Mouse (Mus musculus) lung, embryonic 14.5 days (tissue): ENCODE results near the gene Syde1. TPM values are rescaled to one million over a fixed set of nuclear protein-coding genes. Genes with fewer than 3 reads are reported as not detected.
A peak's percentile ranks its signal among the peaks of the same experiment; 100 is the strongest.

Experiments
- ATAC-seq: fragments of 200-750 bp; cut with Nextera tagmentation; 2 replicates; pipeline ENCODE4 v1.8.0; 2017; ENCODE audit warnings: mild to moderate bottlenecking, moderate TSS enrichment, moderate library complexity; ENCODE audit not compliant: insufficient read depth
- DNase-seq: peaks from one replicate; pipeline ENCODE4 v3.0.0-alpha.2; 2015
- H3K27ac ChIP-seq: fragments of 300-500 bp; sonication (generic); 2 replicates; pipeline ENCODE4 v1.5.1; 2014; ENCODE audit warnings: low read depth, mild to moderate bottlenecking, moderate library complexity
- H3K27me3 ChIP-seq: fragments of 300-500 bp; sonication (generic); 2 replicates; pipeline ENCODE4 v1.6.1; 2014; ENCODE audit warnings: low read length, control low read depth; ENCODE audit not compliant: insufficient read depth
- H3K36me3 ChIP-seq: fragments of 300-500 bp; sonication (generic); 2 replicates; pipeline ENCODE4 v1.6.1; 2014; ENCODE audit warnings: control low read depth; ENCODE audit not compliant: insufficient read depth
- H3K4me1 ChIP-seq: fragments of 300-500 bp; sonication (generic); 2 replicates; pipeline ENCODE4 v1.6.1; 2014; ENCODE audit warnings: antibody characterized with exemption, control low read depth; ENCODE audit not compliant: insufficient read depth
- H3K4me2 ChIP-seq: fragments of 300-500 bp; sonication (generic); 2 replicates; pipeline ENCODE4 v1.6.1; 2014; ENCODE audit warnings: mild to moderate bottlenecking
- H3K4me3 ChIP-seq: fragments of 300-500 bp; sonication (generic); 2 replicates; pipeline ENCODE4 v1.5.1; 2014; ENCODE audit warnings: low read depth, low read length
- H3K9ac ChIP-seq: fragments of 300-500 bp; sonication (generic); 2 replicates; pipeline ENCODE4 v1.6.1; 2014
- H3K9me3 ChIP-seq: fragments of 300-500 bp; sonication (generic); 2 replicates; pipeline ENCODE4 v1.6.1; 2016; ENCODE audit warnings: low read depth, low read length, control low read depth
- CTCF ChIP-seq: IDR thresholded peaks from 2 replicates; pipeline ENCODE4 v1.5.1; 2016; ENCODE audit warnings: antibody characterized with exemption, low read depth
- WGBS: fragments of 180-500 bp; shearing (Covaris S2); extraction: QIAGEN DNeasy Blood & Tissue Kit; methylation state at CpG from one replicate; pipeline ENCODE4 v1.1.7; 2014; 5-methylcytosine and 5-hydroxymethylcytosine counted together
- polyA plus RNA-seq: library from polyadenylated mRNA; unstranded; fragments of >200 nt; fragmentation: Nextera tagmentation; extraction: Ambion mirVana; gene quantifications from 2 replicates; pipeline ENCODE4 v1.2.1, GENCODE M21; 2014

The Syde1 gene
- polyA plus RNA-seq, 1 experiment from 2014 or later = 29.3 TPM

DNA sequence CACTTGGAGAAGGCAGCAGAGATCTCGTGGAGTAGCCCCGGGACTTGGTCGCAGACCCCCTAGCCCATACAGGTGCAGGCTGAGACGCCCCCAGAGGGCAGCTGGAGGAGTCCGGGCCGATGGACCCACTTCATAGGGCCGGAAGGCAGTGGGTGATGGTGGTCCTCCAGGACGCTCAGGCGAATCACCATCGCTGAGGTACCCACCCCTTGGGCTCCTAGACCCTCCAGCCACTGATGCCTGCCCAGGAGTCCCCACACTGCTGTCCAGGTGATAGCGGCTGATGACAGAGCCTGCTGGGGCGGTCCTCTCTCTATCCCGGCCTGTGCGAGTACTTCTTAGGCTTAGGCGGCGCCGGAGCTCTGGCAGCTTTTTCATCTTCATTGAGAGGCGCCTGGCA, 2.5 kb downstream of the Syde1 start:
- Histone ChIP-seq H3K9me3 (no peaks in the 10 kb centered on the region), H3K36me3 (peaks cover 55% of the 10 kb centered on the region), H3K27ac (no peak overlapping the region), H3K9ac (no peak overlapping the region), H3K4me1 (peaks cover 4% of the 10 kb centered on the region; the same call in 1 of the 2 replicates), H3K4me2 (no peak overlapping the region), H3K4me3 (no peak overlapping the region), H3K27me3 (no peaks in the 10 kb centered on the region)
- ATAC-seq (no peak), DNase-seq (no peak)
- WGBS = 94% methylated on average over 18 of the region's 18 CpGs
- TF ChIP-seq CTCF = no peak

DNA sequence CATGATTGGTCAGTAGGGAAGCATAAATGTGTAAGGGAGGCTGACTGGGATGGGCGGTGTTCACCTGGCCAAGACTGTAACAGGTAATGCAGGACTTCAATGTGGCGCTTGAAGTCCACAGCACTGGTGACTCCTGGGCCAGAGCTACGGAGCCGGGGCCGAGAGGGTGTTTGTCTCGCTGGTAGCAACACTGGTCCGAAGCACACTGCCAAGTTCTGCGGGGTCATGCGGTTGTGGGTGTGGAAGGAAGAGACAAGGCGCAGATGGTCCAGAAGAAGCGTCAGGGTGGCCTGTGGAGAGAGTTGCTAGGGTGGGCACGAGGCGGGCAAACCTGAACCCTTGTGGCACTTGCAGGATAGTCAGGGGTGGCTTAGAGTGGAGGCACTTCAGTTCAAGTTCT, 5.7 kb downstream of the Syde1 start:
- peaks cover 4% of the 10 kb centered on the region; the same call in 1 of the 2 replicates for H3K4me1 ChIP-seq
- H3K4me3 ChIP-seq = no peak overlapping the region
- no peak for DNase-seq
- no peaks in the 10 kb centered on the region for H3K27me3 ChIP-seq
- ATAC-seq = no peak
- TF ChIP-seq CTCF = no peak
- no peak overlapping the region for H3K4me2 ChIP-seq
- no peak overlapping the region for H3K27ac ChIP-seq
- WGBS = 92% methylated on average over 13 of the region's 13 CpGs
- H3K9ac ChIP-seq = no peak overlapping the region
- H3K36me3 ChIP-seq = peaks cover 67% of the 10 kb centered on the region
- H3K9me3 ChIP-seq = no peaks in the 10 kb centered on the region

DNA sequence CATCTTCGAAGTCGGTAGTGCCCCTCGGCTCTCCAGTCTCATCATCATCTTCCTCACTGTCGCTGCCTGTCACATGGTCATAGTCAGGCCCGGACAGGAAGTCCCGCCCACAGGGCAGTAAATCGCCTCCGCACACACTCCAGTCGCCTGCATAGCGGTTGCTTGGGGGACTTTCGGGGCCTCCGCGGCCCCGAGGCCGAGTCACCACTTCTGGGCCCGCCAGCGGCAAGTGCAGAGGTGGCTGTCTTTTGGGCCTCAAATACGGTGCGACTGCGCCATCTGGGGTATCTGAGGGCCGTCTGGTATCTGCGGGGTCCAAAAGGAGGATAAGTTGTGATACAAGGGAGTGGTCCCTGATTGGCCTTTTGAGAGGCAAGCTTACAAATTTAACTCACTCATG, 6.2 kb downstream of the Syde1 start:
- no peak for DNase-seq
- Histone ChIP-seq H3K36me3 (peaks cover 71% of the 10 kb centered on the region), H3K4me3 (no peak overlapping the region), H3K4me1 (peaks cover 4% of the 10 kb centered on the region; the same call in 1 of the 2 replicates), H3K27me3 (no peaks in the 10 kb centered on the region), H3K9me3 (no peaks in the 10 kb centered on the region), H3K4me2 (no peak overlapping the region), H3K27ac (no peak overlapping the region), H3K9ac (no peak overlapping the region)
- no peak for ATAC-seq
- WGBS = 84% methylated on average over 22 of the region's 22 CpGs
- TF ChIP-seq CTCF = no peak

DNA sequence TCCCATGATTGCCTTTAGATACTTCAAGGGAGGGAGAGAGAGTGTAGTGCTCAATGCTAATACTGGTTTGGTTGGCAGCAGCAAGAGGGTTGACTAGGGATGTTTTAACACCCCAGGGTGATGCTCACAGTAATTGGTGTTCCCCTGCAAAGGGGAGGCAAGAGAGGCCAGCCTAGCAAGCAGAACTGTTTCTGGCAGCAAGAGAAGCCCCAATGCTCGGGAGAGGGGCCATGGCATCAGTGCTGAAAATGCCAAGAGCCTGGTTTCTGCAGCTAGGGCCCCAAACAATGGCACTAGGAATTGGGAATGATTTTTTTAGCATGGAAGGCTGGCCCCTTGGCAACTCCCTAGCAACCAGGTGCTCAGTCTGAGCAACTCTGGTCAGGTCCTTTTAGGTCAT, 6.8 kb downstream of the Syde1 start:
- Histone ChIP-seq H3K4me1 (peaks cover 3% of the 10 kb centered on the region; the same call in 1 of the 2 replicates), H3K27me3 (no peaks in the 10 kb centered on the region), H3K4me3 (no peak overlapping the region), H3K27ac (no peak overlapping the region), H3K36me3 (peaks cover 77% of the 10 kb centered on the region), H3K4me2 (no peak overlapping the region), H3K9ac (no peak overlapping the region), H3K9me3 (no peaks in the 10 kb centered on the region)
- ATAC-seq (no peak), DNase-seq (no peak)
- TF ChIP-seq CTCF = no peak
- WGBS = 89% methylated on average over 1 of the region's 1 CpGs

DNA sequence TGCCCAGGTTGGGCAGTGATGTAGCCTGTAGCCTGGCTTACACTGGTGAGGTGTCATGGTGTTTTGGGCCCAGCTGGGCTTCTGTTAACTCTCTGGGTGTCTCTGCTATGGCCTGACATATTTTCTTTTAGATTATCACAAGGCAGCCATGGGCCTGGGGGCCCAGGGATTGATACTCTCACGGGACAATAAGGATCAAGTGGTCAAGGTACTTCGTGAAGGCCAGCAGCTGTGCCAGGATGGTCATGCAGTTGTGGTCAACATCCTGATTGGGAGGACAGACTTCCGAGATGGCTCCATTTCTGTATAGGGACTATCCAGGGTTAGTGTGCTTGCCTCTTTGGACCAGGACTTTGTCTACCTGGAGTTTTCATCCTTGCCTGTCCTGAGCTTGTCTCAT, 7.8 kb downstream of the Syde1 start:
- Histone ChIP-seq H3K27me3 (no peaks in the 10 kb centered on the region), H3K4me1 (no peaks in the 10 kb centered on the region), H3K4me2 (no peak overlapping the region), H3K9ac (no peak overlapping the region), H3K9me3 (no peaks in the 10 kb centered on the region), H3K36me3 (peaks cover 73% of the 10 kb centered on the region), H3K4me3 (no peak overlapping the region), H3K27ac (no peak overlapping the region)
- TF ChIP-seq CTCF = no peak
- WGBS = 59% methylated on average over 3 of the region's 3 CpGs
- 0 out of 2 replicates have a peak, but pooled peaks have one; percentile 21 for ATAC-seq
- no peak for DNase-seq

DNA sequence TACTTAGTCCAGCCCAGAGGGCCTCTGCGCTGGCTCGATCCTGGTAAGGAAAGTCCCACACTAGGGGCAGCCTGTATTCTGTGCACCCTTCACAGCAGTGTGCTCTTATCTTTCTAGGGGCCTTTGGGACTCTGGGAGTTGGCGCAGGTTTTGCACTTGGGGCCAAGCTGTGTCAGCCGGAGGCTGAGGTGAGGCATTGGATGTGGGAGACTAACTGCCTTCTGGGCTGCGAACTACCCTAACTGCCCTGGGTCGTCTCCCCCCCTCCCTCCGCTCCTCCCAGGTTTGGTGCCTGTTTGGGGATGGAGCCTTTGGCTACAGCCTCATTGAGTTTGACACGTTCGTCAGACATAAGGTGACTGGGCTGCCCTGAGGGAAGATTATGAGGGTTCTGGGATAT, 8.4 kb downstream of the Syde1 start:
- DNase-seq (no peak), ATAC-seq (no peak)
- Histone ChIP-seq H3K4me1 (no peaks in the 10 kb centered on the region), H3K27me3 (no peaks in the 10 kb centered on the region), H3K9me3 (no peaks in the 10 kb centered on the region), H3K9ac (no peak overlapping the region), H3K4me2 (no peak overlapping the region), H3K36me3 (peaks cover 67% of the 10 kb centered on the region), H3K27ac (no peak overlapping the region), H3K4me3 (no peak overlapping the region)
- 70% methylated on average over 9 of the region's 9 CpGs for WGBS
- TF ChIP-seq CTCF = no peak

DNA sequence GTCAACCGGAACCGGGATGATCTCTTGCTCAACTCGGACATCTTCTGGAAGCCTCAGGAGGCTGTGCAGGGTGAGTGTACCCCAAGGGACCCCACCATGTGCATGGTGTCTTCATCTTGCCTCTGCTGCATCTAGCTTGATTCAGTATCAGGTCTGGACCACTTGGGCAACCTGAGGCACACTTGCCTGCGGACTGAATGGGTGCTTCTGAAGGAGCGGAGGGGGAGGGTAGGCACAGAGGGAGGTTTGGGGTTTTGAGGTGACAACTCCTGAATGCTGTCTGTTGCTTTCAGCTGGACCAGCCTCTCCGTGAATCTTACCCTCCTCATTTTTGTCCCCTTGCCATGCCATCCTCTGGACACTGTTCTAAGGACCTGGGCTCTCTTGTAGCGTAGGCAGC, 10.6 kb downstream of the Syde1 start:
- no peak for ATAC-seq
- Histone ChIP-seq H3K9ac (no peak overlapping the region), H3K4me1 (no peaks in the 10 kb centered on the region), H3K4me2 (no peak overlapping the region), H3K36me3 (peaks cover 56% of the 10 kb centered on the region), H3K4me3 (no peak overlapping the region), H3K27ac (no peak overlapping the region), H3K27me3 (no peaks in the 10 kb centered on the region), H3K9me3 (no peaks in the 10 kb centered on the region)
- TF ChIP-seq CTCF = no peak
- no peak for DNase-seq
- WGBS = 88% methylated on average over 7 of the region's 7 CpGs

DNA sequence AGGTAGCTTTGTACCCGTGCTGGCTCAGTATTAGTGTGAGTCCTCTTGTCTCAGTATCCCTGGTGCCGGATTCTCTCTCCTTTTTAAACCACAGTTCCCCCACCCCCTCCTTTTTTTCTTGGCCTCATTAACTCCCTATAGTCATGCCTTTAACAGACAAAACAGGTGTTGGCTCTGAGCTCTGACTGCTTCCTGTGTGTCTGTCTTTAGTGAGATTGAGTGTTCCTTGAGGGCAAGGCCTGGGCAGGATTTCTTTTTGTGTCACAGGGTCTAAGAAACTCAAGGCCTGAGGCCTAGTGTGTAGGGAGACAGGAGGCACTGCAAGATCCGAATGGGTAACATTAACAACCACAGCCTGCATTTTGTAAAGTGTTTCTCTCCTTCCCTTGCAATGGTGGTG, 13.6 kb downstream of the Syde1 start:
- Histone ChIP-seq H3K4me3 (no peak overlapping the region), H3K9me3 (no peaks in the 10 kb centered on the region), H3K9ac (no peak overlapping the region), H3K4me1 (peaks cover 7% of the 10 kb centered on the region; the same call in 1 of the 2 replicates), H3K27me3 (no peaks in the 10 kb centered on the region), H3K27ac (no peak overlapping the region), H3K36me3 (peaks cover 30% of the 10 kb centered on the region), H3K4me2 (no peak overlapping the region)
- DNase-seq = no peak
- 69% methylated on average over 3 of the region's 3 CpGs for WGBS
- no peak for ATAC-seq
- no peak for TF ChIP-seq CTCF
